In genomic region chr8:47388171-47388570, GRCm38 (mm10) we compare ENCODE assay signal across 18 mouse cellular contexts. TPM values are rescaled to one million over a fixed set of nuclear protein-coding genes. Genes with fewer than 3 reads are reported as not detected.
A peak's percentile ranks its signal among the peaks of the same experiment; 100 is the strongest.
DNase-seq lines count a peak whose midpoint lies in the region; ATAC-seq and TF ChIP-seq lines count a peak whose summit lies in the region.
"Had no signal": no experiment of that assay in that cellular context is flagged by ENCODE, and none has a peak within 500 bp of the region (broad histone marks: within the 10 kb centered on the region; RNA-seq: fewer than 3 reads in every experiment).

No protein-coding gene starts in this region.

- H3K4me1 ChIP-seq in heart, postnatal 0 days (ENCODE audit: control insufficient read depth, insufficient read depth): peaks cover 9% of the 10 kb centered on the region; the same call in 1 of the 2 replicates
- peaks cover 57% of the 10 kb centered on the region for H3K4me1 ChIP-seq in E14TG2a.4 (replicated peaks; ENCODE audit: low read depth, low read length)
- H3K4me1 ChIP-seq: liver, embryonic 13.5 days; midbrain, embryonic 12.5 days; neural tube, embryonic 12.5 days had no signal

- H3K4me2 ChIP-seq in heart, postnatal 0 days (ENCODE audit: low read depth, low read length): 0 out of 2 replicates have a peak overlapping the region, but pooled peaks have one; percentile 2
- H3K4me2 ChIP-seq: embryonic facial prominence, embryonic 15.5 days; hindbrain, embryonic 14.5 days; liver, embryonic 13.5 days; lung, embryonic 14.5 days; midbrain, embryonic 12.5 days; neural tube, embryonic 12.5 days had no signal

- no peaks in the 10 kb centered on the region for H3K36me3 ChIP-seq in heart, postnatal 0 days (replicated peaks; ENCODE audit: control insufficient read depth, insufficient read depth, low read length)
- H3K36me3 ChIP-seq in E14TG2a.4 (ENCODE audit: insufficient read depth, low read length): no peaks in the 10 kb centered on the region
- H3K36me3 ChIP-seq: embryonic facial prominence, embryonic 15.5 days; liver, embryonic 13.5 days; midbrain, embryonic 12.5 days; neural tube, embryonic 12.5 days had no signal

- no peak overlapping the region for H3K4me3 ChIP-seq in heart, postnatal 0 days (ENCODE audit: low read depth, low read length)
- peak overlapping the region; percentile 26; the same call in 1 of the 2 replicates for H3K4me3 ChIP-seq in E14TG2a.4 (replicated peaks; ENCODE audit: low read length)
- H3K4me3 ChIP-seq: embryonic facial prominence, embryonic 15.5 days; liver, embryonic 13.5 days; midbrain, embryonic 12.5 days; neural tube, embryonic 12.5 days had no signal

- TF ChIP-seq CTCF in heart, postnatal 0 days (IDR thresholded peaks at IDR 0.05; ENCODE audit: low read depth): no peak
- no peak for TF ChIP-seq CTCF in E14TG2a.4 (conservative IDR thresholded peaks at IDR 0.05; ENCODE audit: low read length)

- H3K9me3 ChIP-seq in heart, postnatal 0 days (replicated peaks; ENCODE audit: control insufficient read depth, low read length): no peaks in the 10 kb centered on the region
- no peaks in the 10 kb centered on the region for H3K9me3 ChIP-seq in E14TG2a.4 (ENCODE audit: low read length)
- H3K9me3 ChIP-seq: embryonic facial prominence, embryonic 15.5 days; liver, embryonic 13.5 days; midbrain, embryonic 12.5 days; neural tube, embryonic 12.5 days had no signal

- 0 out of 2 replicates have a peak, but pooled peaks have one; percentile 24 for ATAC-seq in heart, postnatal 0 days (ENCODE audit: insufficient read depth, low read depth)
- ATAC-seq: forebrain, postnatal 0 days had no signal

- H3K9ac ChIP-seq in heart, postnatal 0 days (replicated peaks; ENCODE audit: low read depth, low read length): no peak overlapping the region
- H3K9ac ChIP-seq: embryonic facial prominence, embryonic 15.5 days; forebrain, postnatal 0 days; hindbrain, embryonic 14.5 days; liver, embryonic 13.5 days; lung, embryonic 14.5 days; midbrain, embryonic 12.5 days; neural tube, embryonic 12.5 days had no signal

- WGBS in heart, postnatal 0 days: 66% methylated on average over 12 of the region's 12 CpGs

- H3K27me3 ChIP-seq in heart, postnatal 0 days (ENCODE audit: control insufficient read depth, insufficient read depth, low read length): no peaks in the 10 kb centered on the region
- peaks cover 14% of the 10 kb centered on the region for H3K27me3 ChIP-seq in E14TG2a.4 (ENCODE audit: insufficient read depth, low read length)
- H3K27me3 ChIP-seq: embryonic facial prominence, embryonic 15.5 days; liver, embryonic 13.5 days; midbrain, embryonic 12.5 days; neural tube, embryonic 12.5 days had no signal

- intact Hi-C loops in heart, postnatal 10 days (cut with DNase I): no loop called here

- H3K27ac ChIP-seq in heart, postnatal 0 days (ENCODE audit: low read depth): no peak overlapping the region
- H3K27ac ChIP-seq: embryonic facial prominence, embryonic 15.5 days; hindbrain, embryonic 14.5 days; liver, embryonic 13.5 days; macrophage; midbrain, embryonic 12.5 days; neural tube, embryonic 12.5 days had no signal

- peak; percentile 71; the same call in 1 of the 2 replicates for TF ChIP-seq EP300 in heart, postnatal 0 days (IDR thresholded peaks at IDR 0.05; ENCODE audit: low read depth)

- DNase-seq in adrenal gland, postnatal 14 days: peak; percentile 16
- DNase-seq in adrenal gland, postnatal 25 days: no peak
- no peak for DNase-seq in heart, postnatal 0 days (ENCODE audit: low spot score)
- DNase-seq in heart, postnatal 10 days: no peak
- peak; percentile 37 for DNase-seq in kidney, postnatal 14 days
- DNase-seq in retina, embryonic 14.5 days (ENCODE audit: low spot score): no peak
- DNase-seq: cerebellum, adult 18-20 months; cerebellum, postnatal 25 days; forebrain, postnatal 0 days; liver, embryonic 13.5 days; lung, embryonic 14.5 days; thymus, postnatal 36 days had no signal

RNA-seq across cellular contexts. Expression of gene Stox2, which starts 58.0 kb away (rescaled TPM):
- total RNA-seq in adrenal gland, postnatal 14 days (2021): 13.6 and 15.2 TPM in 2 replicates
- 13.2 and 13.6 TPM in 2 replicates for total RNA-seq in adrenal gland, postnatal 25 days (2021)
- total RNA-seq in heart, postnatal 0 days (2014; rRNA removed; ENCODE audit: low replicate concordance): 12.7 and 18.2 TPM in 2 replicates
- polyA plus RNA-seq in heart, postnatal 0 days (2015; fragmentation: Nextera tagmentation; extraction: Ambion mirVana): 4.5 and 6.2 TPM in 2 replicates
- total RNA-seq in heart, postnatal 10 days (2021): 10 to 100 TPM; 23.5 to 24.2 TPM
- polyA plus RNA-seq: macrophage had no signal

Comparison
In these comparisons a context has a peak if more than half of its experiments do, and no peak if none do; other contexts are left out.
1. DNase-seq: peak in adrenal gland, postnatal 14 days (single experiment) and kidney, postnatal 14 days (single experiment); none in adrenal gland, postnatal 25 days (single experiment), heart, postnatal 0 days (single experiment), heart, postnatal 10 days (0 of 2) and retina, embryonic 14.5 days (single experiment).